Mouse (Mus musculus) heart, postnatal 10 days (tissue): ENCODE measurements around the gene 1110059E24Rik. TPM values are rescaled to one million over a fixed set of nuclear protein-coding genes. Genes with fewer than 3 reads are reported as not detected.
A peak's percentile ranks its signal among the peaks of the same experiment; 100 is the strongest.

Experiments used
- DNase-seq, 2 experiments: peaks; one replicate each; pipeline ENCODE4 v3.0.0; 2021
- intact Hi-C: fragments of 180-260 bp; cut with DNase I; formaldehyde crosslinking; loops from one replicate; pipeline ENCODE4 v1.15.1; 2025
- total RNA-seq, 2 experiments: library from RNA; stranded (reverse); gene quantifications; 2 replicates each; pipeline ENCODE4 v1.2.3; 2021

Gene 1110059E24Rik
- total RNA-seq, 2 experiments from 2014 or later: 20.6 to 24.0 TPM

DNA sequence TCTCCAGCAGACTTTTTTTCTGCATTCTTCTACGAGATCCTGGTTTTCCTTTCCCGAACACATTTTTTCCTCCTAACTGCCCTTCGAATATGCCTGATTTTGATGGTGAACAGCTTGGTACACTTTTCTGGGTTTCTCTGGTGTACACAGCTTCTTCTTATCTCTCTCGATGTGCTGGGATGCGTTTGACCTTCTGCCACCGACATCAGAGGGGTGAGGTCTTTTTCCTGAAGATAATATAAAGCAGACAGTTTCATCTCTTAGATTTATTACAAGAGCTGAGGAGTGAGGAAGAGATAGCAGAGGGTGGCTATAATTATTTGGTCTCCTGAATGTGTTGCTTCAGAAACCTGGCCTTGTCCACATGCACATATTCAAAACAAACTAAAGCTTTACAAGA lies 71.4 kb downstream of the 1110059E24Rik start:
- intact Hi-C loops: no loop called here
- no peak for DNase-seq

DNA sequence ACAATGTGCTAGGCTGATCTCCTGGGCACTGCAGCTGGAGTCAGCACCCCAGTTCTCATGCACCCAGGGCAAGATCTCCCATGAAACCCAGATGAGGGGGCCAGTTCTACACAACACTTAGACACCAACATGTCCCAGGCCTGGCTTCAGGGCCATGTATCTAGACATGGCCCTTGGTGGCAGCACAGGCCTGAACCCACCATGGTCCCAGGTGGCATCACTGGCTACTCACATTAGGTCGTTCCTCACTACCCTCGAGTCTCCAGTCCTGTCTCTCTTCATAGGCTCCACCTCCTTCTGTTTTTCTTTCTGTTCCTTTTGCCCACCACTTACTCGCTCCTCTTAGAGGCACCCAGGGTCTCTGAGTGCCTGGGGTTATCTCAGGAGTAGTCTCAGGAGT lies 72.9 kb downstream of the 1110059E24Rik start:
- no peak for DNase-seq
- intact Hi-C loops: no loop called here

DNA sequence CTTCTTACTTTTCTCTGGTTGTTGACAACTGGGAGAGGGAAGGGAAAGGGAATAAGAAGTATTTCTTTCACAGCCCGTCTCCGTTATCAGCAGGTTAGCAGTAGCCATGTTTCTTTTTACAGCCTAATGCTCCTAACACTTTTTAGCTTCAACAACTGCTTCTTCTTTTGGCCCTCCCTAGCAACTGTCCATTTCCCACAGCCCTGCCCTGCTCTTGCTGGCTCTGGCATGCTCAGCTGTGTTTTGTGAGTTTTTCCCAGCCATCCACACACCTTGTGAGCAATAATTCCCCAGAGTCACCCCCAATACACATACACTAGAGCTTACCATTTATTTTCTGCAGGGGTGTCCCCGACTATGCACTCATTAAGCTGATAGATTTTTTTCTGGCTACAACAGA lies 75.3 kb downstream of the 1110059E24Rik start:
- no peak for DNase-seq
- intact Hi-C loops: no loop called here

DNA sequence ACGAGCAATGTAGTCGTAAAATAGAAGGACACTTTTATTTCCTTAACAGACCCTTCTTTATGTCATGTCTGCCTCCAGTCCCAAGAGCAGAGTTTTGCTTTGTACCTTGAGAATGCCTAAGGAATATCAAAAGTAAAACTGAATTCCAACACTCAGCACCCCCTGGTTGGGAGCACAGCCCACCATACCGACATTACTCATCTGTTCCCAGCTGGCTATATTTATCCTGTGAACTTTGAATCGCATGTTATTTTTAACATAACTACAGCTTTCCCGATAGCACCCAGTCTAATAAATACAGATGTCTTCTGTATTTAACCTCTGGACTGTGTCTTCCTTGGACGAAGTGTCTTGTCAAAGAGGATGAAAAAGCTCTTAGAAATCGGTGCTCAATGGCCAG lies 80.8 kb downstream of the 1110059E24Rik start:
- peak in 1 of 2 experiments; percentile 33 for DNase-seq
- intact Hi-C loops: loop anchor here (1.0 to 5.0 kb wide), 5 partner anchors 81 to 732 kb away; partner anchors contain the start of genes 1110059E24Rik and Abhd17b

DNA sequence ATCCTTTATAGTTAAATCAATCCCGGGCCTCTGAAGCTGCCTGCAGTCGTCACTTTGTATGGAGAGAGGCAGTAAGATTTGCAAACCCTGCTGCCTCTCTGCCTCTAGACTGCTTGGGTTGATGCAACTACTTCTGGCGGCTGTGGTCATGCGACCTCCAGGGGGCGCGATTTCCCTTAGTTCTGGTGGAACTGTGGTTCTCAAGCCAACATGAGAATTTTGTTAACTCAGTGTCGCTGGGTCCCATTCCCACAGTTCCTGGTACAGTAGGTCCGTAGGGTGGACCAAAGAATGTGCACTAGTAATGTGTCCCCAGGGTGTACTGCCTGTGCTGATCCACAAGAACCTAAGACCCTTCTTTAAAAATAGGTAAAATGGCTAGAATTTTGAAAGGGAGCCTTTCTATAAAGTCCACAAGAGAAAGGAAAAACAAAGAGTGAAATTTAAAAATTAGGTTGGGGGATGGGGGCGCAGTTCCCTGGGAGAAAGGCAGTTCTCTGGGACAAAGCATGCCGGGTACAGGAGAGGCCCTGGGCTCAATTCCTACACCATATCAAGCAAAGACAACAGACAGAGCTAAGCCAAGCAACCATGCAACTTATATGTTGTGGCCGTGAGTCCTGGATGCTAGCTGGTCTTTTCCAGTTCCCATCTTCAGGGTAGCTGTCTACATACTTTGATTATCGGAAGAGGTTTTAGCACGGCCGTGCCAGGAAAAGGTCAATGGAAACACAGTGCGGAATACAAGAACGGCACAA lies 81.4 kb downstream of the 1110059E24Rik start:
- intact Hi-C loops: loop anchor here (1.0 to 5.0 kb wide), 4 partner anchors 81 to 371 kb away; partner anchors contain the start of genes 1110059E24Rik and Abhd17b
- DNase-seq: peak; percentile 90 to 94

DNA sequence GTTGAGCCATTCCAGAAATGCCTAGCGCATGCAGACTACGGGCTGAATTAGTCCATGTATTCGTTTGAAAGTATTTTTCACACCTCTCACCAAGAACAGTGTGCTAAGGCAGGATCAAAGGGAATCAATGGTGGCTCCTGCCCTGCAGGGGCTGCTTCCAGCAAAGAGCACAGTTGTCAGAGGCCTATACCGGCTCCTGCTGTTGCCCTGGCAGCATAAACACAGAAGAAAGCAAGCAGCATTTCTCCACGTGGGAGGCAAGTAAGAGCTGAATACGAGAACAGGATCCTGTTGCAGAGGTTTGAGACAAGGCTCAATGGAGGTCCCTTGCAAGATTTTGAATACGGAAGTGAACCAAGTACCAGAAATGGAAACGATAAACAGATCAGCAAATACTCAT lies 82.0 kb downstream of the 1110059E24Rik start:
- intact Hi-C loops: loop anchor here (1.0 to 5.0 kb wide), 4 partner anchors 82 to 372 kb away; partner anchors contain the start of genes 1110059E24Rik and Abhd17b
- peak; percentile 28 to 36 for DNase-seq

DNA sequence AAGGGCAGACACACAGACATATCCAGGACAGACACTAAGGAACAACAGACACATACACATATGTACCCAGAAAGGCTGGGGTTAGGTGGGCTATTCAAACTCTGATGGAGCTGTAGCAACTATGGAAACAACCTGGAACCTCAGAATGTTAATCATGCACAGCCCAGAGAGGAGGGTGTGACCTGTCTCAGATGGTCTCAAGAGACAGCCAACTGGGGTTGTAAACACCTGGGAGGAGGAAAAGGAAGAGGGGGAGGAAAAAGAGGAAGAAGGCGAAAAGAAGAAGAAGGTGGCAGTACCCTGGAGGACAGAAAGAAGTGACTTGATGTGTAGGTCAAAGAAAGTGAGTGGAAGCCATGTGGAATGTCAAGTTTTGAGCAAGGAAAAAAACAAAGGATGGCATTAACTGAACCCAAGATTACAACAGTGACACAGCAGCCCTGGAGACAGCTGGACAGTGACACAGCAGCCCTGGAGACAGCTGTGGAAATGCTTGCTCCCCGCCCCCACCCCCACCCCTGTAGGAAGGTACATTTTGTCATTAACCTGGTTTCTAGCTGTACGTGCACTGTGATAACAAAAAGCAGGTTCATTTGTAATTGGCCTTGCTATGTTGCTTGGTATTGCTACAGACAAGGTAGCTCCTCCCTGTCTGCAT lies 84.1 kb downstream of the 1110059E24Rik start:
- intact Hi-C loops: no loop called here

DNA sequence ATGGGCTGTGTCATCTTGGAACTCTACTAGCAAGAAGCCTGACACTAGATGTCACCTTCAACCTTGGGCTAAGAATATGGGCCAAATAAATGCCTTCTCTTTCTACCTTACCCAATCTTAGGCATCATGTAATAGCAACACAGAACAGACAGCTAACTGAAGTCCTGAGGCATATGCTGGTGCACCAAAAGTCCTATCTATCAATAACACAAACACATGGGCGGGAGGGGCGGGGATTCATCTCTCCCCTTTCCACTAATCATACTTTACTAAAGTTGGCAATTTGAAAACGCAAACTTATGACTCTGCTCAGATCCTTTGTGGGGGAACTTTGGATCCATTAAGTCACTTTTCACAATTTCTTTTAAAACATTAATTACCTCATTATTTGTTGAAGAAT lies 84.8 kb downstream of the 1110059E24Rik start:
- DNase-seq: no peak
- intact Hi-C loops: no loop called here

More for the DNA sequence above, 84.1 kb downstream of the 1110059E24Rik start:
- DNase-seq: no peak

DNA sequence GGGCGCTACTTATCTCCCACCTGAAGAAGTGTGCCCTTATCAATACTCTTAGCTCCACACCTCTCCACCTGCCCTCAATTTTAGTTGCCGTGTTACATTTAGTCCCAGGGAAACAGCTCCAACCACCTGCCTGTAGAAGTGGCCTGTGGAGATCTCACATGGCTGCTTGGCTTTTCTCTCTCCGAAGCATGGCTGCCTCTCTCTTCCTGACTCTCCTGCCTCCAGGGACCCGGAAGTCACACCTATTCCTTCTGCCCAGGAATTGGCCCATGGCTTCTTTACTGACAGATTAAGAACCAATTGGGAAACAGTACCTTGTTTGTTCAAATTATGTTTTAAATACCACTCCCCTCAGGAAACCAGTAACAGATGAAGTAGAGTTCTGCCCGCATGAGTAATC lies 86.3 kb downstream of the 1110059E24Rik start:
- intact Hi-C loops: no loop called here

DNA sequence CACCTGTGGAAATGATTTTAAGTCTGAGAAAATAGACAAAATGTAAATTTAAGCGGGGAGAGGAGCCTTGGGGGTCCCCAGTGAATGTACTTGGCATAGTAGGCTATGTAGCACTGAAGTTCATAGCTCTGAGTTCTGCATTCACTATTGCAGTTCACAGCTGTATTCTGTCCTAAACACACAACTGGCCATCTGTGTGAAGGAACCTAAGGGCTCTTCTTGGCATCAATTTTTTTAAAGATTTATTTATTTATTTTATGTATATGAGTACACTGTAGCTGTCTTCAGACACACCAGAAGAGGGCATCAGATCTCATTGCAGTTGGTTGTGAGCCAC lies 88.3 kb downstream of the 1110059E24Rik start:
- intact Hi-C loops: loop anchor here (1.0 to 5.0 kb wide), 4 partner anchors 191 to 767 kb away; partner anchors contain the start of gene Zfand5

More for the DNA sequence above, 86.3 kb downstream of the 1110059E24Rik start:
- DNase-seq: no peak

DNA sequence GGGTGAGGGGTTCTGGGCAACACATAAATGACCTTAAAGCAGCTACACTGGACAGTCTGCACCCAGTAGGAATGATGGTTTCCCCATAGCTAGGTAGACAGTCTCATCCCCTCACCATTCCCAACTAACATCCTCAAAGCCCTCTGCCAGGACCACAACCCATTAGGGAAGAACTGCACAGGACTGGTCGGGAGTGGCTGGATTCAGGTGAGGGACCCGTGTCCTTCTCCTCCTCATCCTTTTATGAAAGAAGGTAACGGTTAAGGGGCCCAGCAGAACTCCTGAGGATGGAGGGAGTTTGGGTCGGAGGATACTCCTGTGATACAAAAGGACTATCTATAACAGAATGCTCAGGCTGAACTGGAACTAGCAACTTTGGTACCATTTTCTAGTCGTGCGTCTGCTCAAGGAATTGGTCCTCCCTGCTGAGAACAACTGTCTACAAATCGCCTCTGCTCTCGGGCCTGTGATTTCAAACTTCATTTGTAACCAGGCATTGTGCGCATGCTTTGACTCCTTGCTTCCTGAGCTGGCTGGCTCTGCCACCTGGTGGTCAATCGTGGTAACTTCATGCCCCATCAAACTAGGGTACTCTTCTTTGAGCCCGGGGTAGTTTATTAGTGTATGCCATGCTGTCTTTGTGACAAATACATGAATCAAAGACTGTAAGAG lies 88.9 kb downstream of the 1110059E24Rik start:
- intact Hi-C loops: loop anchor here (1.0 to 5.0 kb wide), 5 partner anchors 21 to 767 kb away; partner anchors contain the start of gene Zfand5
- DNase-seq: peak; percentile 81 to 87

More for the DNA sequence above, 88.3 kb downstream of the 1110059E24Rik start:
- DNase-seq: no peak

DNA sequence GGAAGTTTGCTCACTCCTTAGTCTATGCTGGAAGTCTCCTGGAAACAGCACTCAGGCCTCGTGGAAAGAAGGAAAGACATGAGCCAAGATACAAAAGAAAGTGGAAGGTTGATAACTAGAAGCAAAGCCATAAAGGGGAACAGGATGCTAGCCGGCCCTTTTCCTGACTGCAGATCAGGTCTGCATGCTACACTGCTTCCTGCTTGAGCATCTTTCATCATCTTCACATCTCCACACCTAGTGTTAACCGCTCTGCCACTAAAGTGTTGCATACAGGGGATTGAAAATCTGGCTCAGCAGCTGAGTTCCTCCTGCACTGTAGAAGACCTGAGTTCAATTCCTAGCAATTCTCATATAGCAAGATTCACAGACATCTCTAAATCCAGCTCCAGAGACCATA lies 89.8 kb downstream of the 1110059E24Rik start:
- intact Hi-C loops: loop anchor here (2.0 to 5.0 kb wide), 4 partner anchors 20 to 766 kb away; partner anchors contain the start of gene Zfand5
- no peak for DNase-seq

DNA sequence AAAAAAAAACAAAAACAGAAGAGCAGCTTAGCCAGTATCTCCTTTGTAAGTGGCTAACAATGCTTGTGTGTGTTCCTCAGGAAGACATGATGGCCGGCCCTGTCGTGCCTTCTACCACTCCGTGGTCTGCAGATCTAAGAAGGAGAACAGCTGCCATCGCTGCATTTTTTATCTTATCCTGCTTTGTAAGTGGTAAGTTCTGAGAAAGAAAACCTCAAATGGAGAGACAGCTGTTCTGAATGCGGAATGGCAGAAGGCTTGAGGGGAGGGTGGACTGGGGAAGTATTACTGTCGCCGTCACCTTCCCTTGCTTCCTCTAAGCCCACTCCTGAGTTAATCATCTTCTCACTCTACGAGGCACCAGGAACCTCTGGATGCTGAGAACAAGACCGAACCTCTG lies 100.0 kb downstream of the 1110059E24Rik start:
- no peak for DNase-seq
- intact Hi-C loops: no loop called here

DNA sequence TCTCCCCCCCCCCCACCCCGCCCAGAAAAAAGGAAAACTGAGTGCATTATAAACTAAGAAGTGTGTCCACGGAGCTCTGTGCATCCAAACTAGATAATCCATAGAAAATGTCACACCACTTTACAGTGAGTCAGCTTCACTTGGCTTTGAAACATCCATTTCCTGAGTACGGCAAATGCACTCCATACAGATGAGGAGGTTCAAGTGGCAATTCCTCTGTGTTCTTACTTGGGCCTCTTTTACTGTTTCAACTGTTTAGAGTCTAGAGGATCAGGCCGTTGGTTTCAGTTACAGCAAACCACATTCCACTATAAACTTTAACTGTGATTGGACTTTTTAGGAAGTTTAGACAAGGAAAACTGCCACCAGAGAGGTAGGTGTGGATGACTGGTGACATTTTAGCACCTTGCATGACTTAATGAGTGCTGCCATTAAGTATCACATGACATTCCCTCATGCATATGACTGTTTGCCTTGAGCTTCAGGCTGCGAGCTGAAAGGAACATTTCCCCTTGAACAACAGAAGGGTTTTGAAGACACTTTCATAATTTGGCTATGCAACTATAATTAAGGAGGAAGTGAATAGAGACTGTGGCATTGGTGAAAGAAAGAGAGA lies 100.7 kb downstream of the 1110059E24Rik start:
- intact Hi-C loops: no loop called here
- no peak for DNase-seq

DNA sequence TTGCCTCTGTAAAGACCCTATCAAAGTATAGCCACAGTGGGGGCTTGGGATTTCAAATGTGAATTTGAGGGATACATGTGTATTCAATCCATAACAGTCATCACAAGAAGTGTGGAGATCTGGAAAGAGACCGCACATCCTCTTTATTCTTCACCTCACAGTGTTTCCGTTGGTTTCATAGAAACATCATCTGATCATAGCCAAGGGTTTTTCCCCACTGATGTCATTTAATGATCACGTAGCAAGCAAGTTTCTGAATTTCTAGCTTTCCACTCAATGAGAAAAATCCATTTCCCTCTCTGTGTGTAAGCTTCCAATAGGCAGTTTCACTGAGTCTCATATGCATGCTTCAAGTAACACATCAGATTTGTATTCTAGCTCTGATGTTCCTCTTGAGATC lies 103.1 kb downstream of the 1110059E24Rik start:
- no peak for DNase-seq
- intact Hi-C loops: no loop called here

DNA sequence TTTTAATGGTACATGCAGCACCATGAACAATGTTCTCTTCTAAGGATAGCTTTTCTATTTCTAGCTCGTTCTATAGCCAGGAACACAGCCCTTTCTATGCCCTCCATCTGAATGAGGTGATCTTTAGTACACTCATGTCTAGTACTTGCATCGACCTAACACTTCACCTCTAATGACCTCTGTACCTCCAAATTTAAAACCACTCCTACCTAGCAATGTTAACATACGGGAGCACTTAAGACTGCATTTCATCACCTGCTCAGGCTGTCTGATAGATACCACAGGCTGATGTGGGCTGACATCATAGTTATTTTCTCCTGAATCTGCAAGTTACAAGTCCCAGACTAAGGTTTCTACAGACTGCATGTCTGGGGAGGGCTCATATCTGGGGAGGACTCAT lies 103.8 kb downstream of the 1110059E24Rik start:
- intact Hi-C loops: no loop called here
- DNase-seq: peak in 1 of 2 experiments; percentile 11

DNA sequence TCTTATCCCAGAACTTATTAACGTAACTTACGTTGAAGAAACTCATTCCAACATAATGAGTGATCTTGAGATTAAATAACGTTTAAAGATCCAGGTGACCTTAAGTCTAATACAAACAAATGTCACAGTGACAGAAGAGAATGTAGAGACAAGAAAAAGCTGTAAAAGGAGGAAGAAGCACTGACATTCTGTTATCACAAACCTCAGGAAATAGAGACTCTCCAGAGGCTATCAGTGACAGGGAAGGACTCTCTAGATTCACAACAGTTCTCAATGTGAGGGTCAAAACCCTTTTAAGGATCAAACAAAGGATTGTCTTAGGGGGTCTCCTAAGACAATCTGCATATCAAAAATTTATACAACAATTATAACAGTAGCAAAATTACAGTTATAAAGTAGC lies 115.7 kb downstream of the 1110059E24Rik start:
- no peak for DNase-seq
- intact Hi-C loops: no loop called here
